Mouse (Mus musculus): ENCODE results near the gene Coq5. TPM values are rescaled to one million over a fixed set of nuclear protein-coding genes. Genes with fewer than 3 reads are reported as not detected.

The Coq5 gene
- polyA plus RNA-seq, 1 experiment, result 25.1 TPM

DNA sequence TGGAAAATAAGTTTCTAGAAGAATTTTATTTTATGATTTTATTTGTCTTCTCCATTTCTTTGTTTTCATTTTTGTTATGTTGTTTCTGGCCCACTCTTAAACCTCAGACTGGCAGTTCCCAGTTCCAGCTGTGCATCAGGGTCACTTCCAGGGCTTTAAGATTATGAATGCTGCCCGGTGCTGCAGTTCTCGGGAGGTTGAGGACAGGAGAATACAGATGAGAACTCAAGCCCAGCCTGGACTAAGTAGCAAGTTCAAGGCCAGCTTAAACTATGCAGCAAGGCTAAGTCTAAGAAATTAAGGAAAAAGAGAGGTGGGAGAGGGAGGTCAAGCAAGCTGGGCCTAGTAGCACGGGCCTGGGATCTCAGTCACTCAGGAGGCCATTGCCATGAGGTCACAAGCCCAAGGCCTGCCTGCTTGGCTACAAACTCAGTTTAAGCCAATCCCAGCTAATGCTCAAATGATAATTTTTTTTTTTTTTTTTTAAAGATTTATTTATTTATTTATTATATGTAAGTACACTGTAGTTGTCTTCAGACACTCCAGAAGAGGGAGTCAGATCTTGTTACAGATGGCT is 11.9 kb upstream of the Coq5 start:
- Histone ChIP-seq H3K4me1 (ENCODE audit: control insufficient read depth, insufficient read depth, low read length) (peaks cover 45% of the 10 kb centered on the region), H3K4me3 (ENCODE audit: insufficient read depth, low read depth, low read length) (no peak overlapping the region), H3K27ac (ENCODE audit: insufficient read depth, low read depth, low read length) (peak overlapping the region; percentile 53; the same call in 1 of the 2 replicates), H3K27me3 (replicated peaks; ENCODE audit: control insufficient read depth, insufficient read depth, low read length) (no peaks in the 10 kb centered on the region), H3K36me3 (ENCODE audit: control insufficient read depth, insufficient read depth, low read length) (no peaks in the 10 kb centered on the region)
- 64% methylated on average over 3 of the region's 3 CpGs for WGBS
- TF ChIP-seq POLR2A (IDR thresholded peaks at IDR 0.05; ENCODE audit: low read depth, low read length), result no peak
- no peak for TF ChIP-seq CTCF (conservative IDR thresholded peaks at IDR 0.05; ENCODE audit: insufficient read depth, insufficient read length, low read depth, low read length)
- DNase-seq, result no peak

DNA sequence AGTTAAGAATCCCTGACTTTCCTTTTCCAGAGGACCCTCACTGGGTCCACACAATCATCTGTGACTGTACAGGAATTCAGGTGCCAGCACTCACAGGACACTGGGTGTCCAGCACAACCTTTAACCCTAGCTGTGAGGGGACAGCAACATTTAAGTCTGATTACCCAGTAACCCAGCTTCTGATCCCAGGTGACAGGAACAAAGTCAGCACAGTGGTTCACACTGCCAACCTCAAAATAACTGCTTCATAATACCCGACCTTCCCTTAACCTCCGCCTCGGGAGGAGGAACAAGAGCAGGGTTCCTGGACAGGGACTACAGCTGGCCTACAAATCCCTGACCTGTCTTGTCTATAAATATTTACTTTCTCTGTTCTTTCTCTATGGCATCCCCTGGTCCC is 11.2 kb upstream of the Coq5 start:
- DNase-seq, result peak; percentile 67
- WGBS, result 19% methylated on average over 3 of the region's 3 CpGs
- Histone ChIP-seq H3K4me1 (ENCODE audit: control insufficient read depth, insufficient read depth, low read length) (peaks cover 41% of the 10 kb centered on the region), H3K4me3 (ENCODE audit: insufficient read depth, low read depth, low read length) (no peak overlapping the region), H3K36me3 (ENCODE audit: control insufficient read depth, insufficient read depth, low read length) (no peaks in the 10 kb centered on the region), H3K27me3 (replicated peaks; ENCODE audit: control insufficient read depth, insufficient read depth, low read length) (no peaks in the 10 kb centered on the region), H3K27ac (ENCODE audit: insufficient read depth, low read depth, low read length) (no peak overlapping the region)
- no peak for TF ChIP-seq CTCF (conservative IDR thresholded peaks at IDR 0.05; ENCODE audit: insufficient read depth, insufficient read length, low read depth, low read length)
- TF ChIP-seq POLR2A (IDR thresholded peaks at IDR 0.05; ENCODE audit: low read depth, low read length), result no peak

DNA sequence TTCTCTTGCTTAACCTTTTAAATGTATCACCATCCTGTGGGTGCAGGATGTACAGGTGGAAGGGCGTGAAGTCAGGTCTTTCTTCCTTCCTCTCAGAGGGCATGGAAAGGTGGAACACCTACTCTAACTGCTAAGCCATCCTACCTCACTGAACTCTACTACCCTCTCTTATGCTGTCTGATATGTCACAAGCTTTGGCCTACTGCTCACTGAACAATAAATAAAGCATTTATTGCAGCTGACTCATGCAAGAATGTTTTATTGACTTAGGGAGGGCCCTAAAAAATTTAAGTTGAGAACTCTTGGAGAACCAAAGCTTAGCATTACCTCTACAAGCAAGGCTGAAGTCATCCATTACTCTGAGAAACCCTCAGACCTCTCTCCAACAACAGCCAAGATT is 9.5 kb upstream of the Coq5 start:
- DNase-seq, result no peak
- H3K4me1 ChIP-seq (ENCODE audit: control insufficient read depth, insufficient read depth, low read length), result peaks cover 37% of the 10 kb centered on the region
- TF ChIP-seq CTCF (conservative IDR thresholded peaks at IDR 0.05; ENCODE audit: insufficient read depth, insufficient read length, low read depth, low read length) (no peak), POLR2A (IDR thresholded peaks at IDR 0.05; ENCODE audit: low read depth, low read length) (no peak)
- 77% methylated on average over 1 of the region's 1 CpGs for WGBS
- no peaks in the 10 kb centered on the region for H3K27me3 ChIP-seq (replicated peaks; ENCODE audit: control insufficient read depth, insufficient read depth, low read length)
- H3K27ac ChIP-seq (ENCODE audit: insufficient read depth, low read depth, low read length), result no peak overlapping the region
- H3K4me3 ChIP-seq (ENCODE audit: insufficient read depth, low read depth, low read length), result no peak overlapping the region
- H3K36me3 ChIP-seq (ENCODE audit: control insufficient read depth, insufficient read depth, low read length), result no peaks in the 10 kb centered on the region

GRCm38 (mm10) chr5:115271931-115272811 is 7.3 kb upstream of the Coq5 start:
- WGBS, result under 1% methylated on average over 77 of the region's 77 CpGs
- DNase-seq, result peak; percentile 46
- Histone ChIP-seq H3K27me3 (replicated peaks; ENCODE audit: control insufficient read depth, insufficient read depth, low read length) (no peaks in the 10 kb centered on the region), H3K4me1 (ENCODE audit: control insufficient read depth, insufficient read depth, low read length) (peaks cover 28% of the 10 kb centered on the region), H3K36me3 (ENCODE audit: control insufficient read depth, insufficient read depth, low read length) (no peaks in the 10 kb centered on the region), H3K4me3 (ENCODE audit: insufficient read depth, low read depth, low read length) (peak overlapping the region; percentile 96), H3K27ac (ENCODE audit: insufficient read depth, low read depth, low read length) (peak overlapping the region; percentile 87)
- TF ChIP-seq CTCF (conservative IDR thresholded peaks at IDR 0.05; ENCODE audit: insufficient read depth, insufficient read length, low read depth, low read length), result no peak
- TF ChIP-seq POLR2A (IDR thresholded peaks at IDR 0.05; ENCODE audit: low read depth, low read length), result no peak

DNA sequence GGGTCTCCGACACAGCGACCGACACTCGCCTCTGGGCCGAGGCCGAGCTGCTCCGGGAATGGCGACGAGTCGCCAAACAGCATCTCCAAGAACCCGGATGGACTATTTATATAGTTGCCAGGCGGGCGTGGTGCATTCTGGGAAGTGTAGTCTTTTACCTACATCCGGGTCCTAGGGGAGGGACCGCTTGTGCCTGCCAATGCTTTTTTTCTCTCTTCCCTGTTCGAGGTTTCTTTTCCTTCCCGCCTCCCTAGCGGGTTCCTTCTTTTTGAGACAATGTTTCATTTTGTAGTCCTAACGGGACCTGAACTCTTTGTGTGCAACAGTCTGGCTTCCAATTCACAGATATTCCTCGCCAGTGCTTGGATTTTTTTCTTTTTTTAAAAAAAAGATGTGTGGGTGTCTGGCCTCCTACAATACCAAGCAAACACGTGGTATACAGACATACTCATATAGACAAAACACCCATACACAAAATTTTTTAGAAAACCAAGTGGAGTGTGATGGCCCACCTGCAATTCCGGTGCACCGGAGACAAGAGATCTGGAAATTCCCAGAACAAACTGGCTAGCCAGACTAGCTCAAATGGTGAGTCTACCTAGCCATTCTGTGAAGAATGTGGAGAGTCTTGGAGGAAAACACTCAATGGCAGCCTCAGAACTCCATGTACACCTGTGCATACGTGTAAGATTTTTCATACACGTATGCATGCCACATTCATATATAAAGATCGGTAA is 6.5 kb upstream of the Coq5 start, which contains the start of gene Rnf10:
Gene Rnf10, minus strand, starts transcription at position 87 of the 737 bp plus-strand sequence.
- no peaks in the 10 kb centered on the region for H3K27me3 ChIP-seq (replicated peaks; ENCODE audit: control insufficient read depth, insufficient read depth, low read length)
- peak within 1 kb of the TSS; percentile 96 for H3K4me3 ChIP-seq (ENCODE audit: insufficient read depth, low read depth, low read length)
- DNase-seq, result peak; percentile 99
- no peaks in the 10 kb centered on the region for H3K36me3 ChIP-seq (ENCODE audit: control insufficient read depth, insufficient read depth, low read length)
- TF ChIP-seq CTCF (conservative IDR thresholded peaks at IDR 0.05; ENCODE audit: insufficient read depth, insufficient read length, low read depth, low read length), result no peak
- TF ChIP-seq POLR2A (IDR thresholded peaks at IDR 0.05; ENCODE audit: low read depth, low read length), result peak; percentile 95
- WGBS, result 13% methylated on average over 26 of the region's 26 CpGs
- peaks cover 24% of the 10 kb centered on the region for H3K4me1 ChIP-seq (ENCODE audit: control insufficient read depth, insufficient read depth, low read length)
- peak within 1 kb of the TSS; percentile 87 for H3K27ac ChIP-seq (ENCODE audit: insufficient read depth, low read depth, low read length)

- 75% methylated on average over 6 of the region's 6 CpGs for WGBS
Observed at GRCm38 (mm10) chr5:115273549-115274135, 5.8 kb upstream of the Coq5 start.

More at GRCm38 (mm10) chr5:115273549-115274135, 5.8 kb upstream of the Coq5 start:
- peaks cover 21% of the 10 kb centered on the region for H3K4me1 ChIP-seq (ENCODE audit: control insufficient read depth, insufficient read depth, low read length)
- no peak overlapping the region for H3K4me3 ChIP-seq (ENCODE audit: insufficient read depth, low read depth, low read length)
- no peak for DNase-seq
- H3K27me3 ChIP-seq (replicated peaks; ENCODE audit: control insufficient read depth, insufficient read depth, low read length), result no peaks in the 10 kb centered on the region
- TF ChIP-seq CTCF (conservative IDR thresholded peaks at IDR 0.05; ENCODE audit: insufficient read depth, insufficient read length, low read depth, low read length) (no peak), POLR2A (IDR thresholded peaks at IDR 0.05; ENCODE audit: low read depth, low read length) (no peak)
- no peaks in the 10 kb centered on the region for H3K36me3 ChIP-seq (ENCODE audit: control insufficient read depth, insufficient read depth, low read length)
- no peak overlapping the region for H3K27ac ChIP-seq (ENCODE audit: insufficient read depth, low read depth, low read length)

All from kidney, adult 2 months (tissue).